Mouse (Mus musculus) thymus, adult 2 months (tissue): Measurements from ENCODE around the gene Smoc2. TPM values are rescaled to one million over a fixed set of nuclear protein-coding genes. Genes with fewer than 3 reads are reported as not detected.

Experiments used
- DNase-seq: peaks from one replicate; pipeline ENCODE4 v3.0.0; 2021
- H3K27ac ChIP-seq: fragments of 200-500 bp; 2 replicates; pipeline ENCODE4 v1.5.1; 2012; ENCODE audit warnings: low read length, control low read depth; ENCODE audit not compliant: control insufficient read depth, insufficient read depth
- H3K27me3 ChIP-seq: fragments of 200-500 bp; 2 replicates; pipeline ENCODE4 v1.6.1; 2012; ENCODE audit warnings: mild to moderate bottlenecking, low read length, moderate library complexity, mixed read lengths; ENCODE audit not compliant: control insufficient read depth, insufficient read depth
- H3K36me3 ChIP-seq: fragments of 200-500 bp; 2 replicates; pipeline ENCODE4 v1.6.1; 2012; ENCODE audit warnings: mild to moderate bottlenecking, low read length, moderate library complexity; ENCODE audit not compliant: control insufficient read depth, insufficient read depth
- H3K4me1 ChIP-seq: fragments of 200-500 bp; replicated peaks from 2 replicates; pipeline ENCODE4 v1.6.1; 2012; ENCODE audit warnings: low read length; ENCODE audit not compliant: control insufficient read depth, insufficient read depth
- H3K4me3 ChIP-seq: fragments of 200-500 bp; 2 replicates; pipeline ENCODE4 v1.5.1; 2012; ENCODE audit warnings: mild to moderate bottlenecking, low read length, control low read depth, moderate library complexity; ENCODE audit not compliant: control insufficient read depth, insufficient read depth
- CTCF ChIP-seq: fragments of 200-500 bp; IDR thresholded peaks from 2 replicates; pipeline ENCODE4 v1.5.1; 2012; ENCODE audit warnings: mild to moderate bottlenecking, control low read depth, low read length, moderate library complexity, borderline replicate concordance; ENCODE audit not compliant: control insufficient read depth, poor library complexity, insufficient read depth; ENCODE audit errors: extremely low read depth
- POLR2A ChIP-seq: fragments of 200-500 bp; IDR thresholded peaks from 2 replicates; pipeline ENCODE4 v1.6.1; 2012; ENCODE audit warnings: mild to moderate bottlenecking, low read length, control low read depth, moderate library complexity; ENCODE audit not compliant: control insufficient read depth, poor library complexity, insufficient read depth; ENCODE audit errors: extremely low read depth
- WGBS: fragments of 180-500 bp; shearing (Covaris S2); methylation state at CpG from one replicate; pipeline ENCODE4 v1.1.7; 2018; 5-methylcytosine and 5-hydroxymethylcytosine counted together
- polyA plus RNA-seq: library from polyadenylated mRNA; depleted of rRNA; stranded (reverse); fragments of >200 nt; gene quantifications from 2 replicates; pipeline ENCODE4 v1.2.3, GENCODE M21; 2012

Smoc2 gene
- polyA plus RNA-seq, 1 experiment, result 17.8 TPM

DNA sequence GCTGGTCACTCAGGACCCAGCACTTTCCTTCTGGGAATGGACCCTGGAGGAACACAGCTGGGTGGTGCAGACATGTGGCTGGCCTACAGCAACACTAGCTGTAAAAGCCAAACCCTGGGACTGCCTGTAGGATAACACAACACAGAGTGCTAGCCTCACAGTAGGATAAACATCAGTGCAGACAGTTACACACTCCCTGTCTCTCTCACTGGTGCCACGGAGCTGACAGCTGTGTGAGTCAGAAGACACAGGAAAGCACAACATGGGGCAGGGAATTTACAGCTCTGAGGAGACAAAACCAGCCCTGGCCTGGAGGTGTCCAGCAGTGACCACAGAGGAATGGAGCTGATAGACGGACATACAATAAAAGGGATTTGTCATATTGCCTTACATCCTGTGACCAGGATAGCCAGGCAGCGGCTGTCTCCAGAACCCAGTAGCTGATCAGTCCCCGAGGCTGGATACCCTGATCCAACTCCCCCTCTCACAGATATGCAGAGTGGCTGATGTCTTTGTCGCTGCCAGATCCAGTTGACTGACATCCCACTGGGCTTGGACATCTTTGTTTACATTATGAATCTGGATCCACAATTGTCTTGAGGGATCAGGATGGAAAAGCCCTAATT, 60.7 kb downstream of the Smoc2 start:
- no peaks in the 10 kb centered on the region for H3K4me1 ChIP-seq
- no peaks in the 10 kb centered on the region for H3K36me3 ChIP-seq
- no peak overlapping the region for H3K27ac ChIP-seq
- WGBS, result 68% methylated on average over 5 of the region's 5 CpGs
- DNase-seq, result no peak
- H3K4me3 ChIP-seq, result no peak overlapping the region
- no peaks in the 10 kb centered on the region for H3K27me3 ChIP-seq
- TF ChIP-seq POLR2A (no peak), CTCF (no peak)

DNA sequence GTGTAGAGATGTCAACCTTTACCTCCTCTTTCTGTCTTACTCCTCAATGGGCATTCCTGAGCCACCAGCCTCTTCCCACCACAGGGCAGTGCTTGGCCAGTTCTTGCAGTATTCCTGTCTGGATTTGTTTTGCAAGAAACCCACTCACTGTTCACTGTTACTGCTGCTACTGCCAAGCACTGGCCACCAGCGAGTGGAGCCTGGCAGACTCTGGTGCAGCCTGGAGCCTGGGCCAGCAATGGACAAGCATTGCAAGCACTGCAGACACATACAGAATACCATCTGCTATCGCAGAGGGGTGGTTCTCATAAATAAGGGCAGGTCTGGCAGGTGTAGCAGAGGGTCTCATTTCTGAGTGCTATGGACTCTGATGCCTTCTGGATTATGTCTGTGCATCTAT, 61.4 kb downstream of the Smoc2 start:
- Histone ChIP-seq H3K27ac (no peak overlapping the region), H3K27me3 (no peaks in the 10 kb centered on the region), H3K36me3 (no peaks in the 10 kb centered on the region), H3K4me1 (no peaks in the 10 kb centered on the region), H3K4me3 (no peak overlapping the region)
- TF ChIP-seq POLR2A (no peak), CTCF (no peak)
- 79% methylated on average over 2 of the region's 2 CpGs for WGBS
- DNase-seq, result no peak

DNA sequence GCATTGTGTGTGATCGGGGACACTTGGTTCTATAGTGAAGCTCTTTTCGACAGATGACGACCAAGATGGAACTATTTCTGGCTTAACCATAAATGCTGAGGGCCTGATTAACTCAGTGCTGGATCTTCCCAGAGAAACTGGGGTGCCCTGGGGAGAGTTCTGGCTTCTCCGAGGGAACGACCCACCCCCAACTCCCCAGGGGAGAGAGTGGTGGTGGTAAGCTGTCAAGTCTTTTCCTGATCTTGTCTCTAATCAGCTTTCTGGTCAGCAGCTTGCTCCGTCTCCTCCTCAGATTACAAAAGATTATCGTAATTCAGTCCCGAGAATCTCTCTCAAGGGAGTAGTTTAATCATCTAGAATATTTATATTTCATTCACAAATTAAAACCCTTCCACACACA, 63.2 kb downstream of the Smoc2 start:
- Histone ChIP-seq H3K4me3 (no peak overlapping the region), H3K27ac (no peak overlapping the region), H3K36me3 (no peaks in the 10 kb centered on the region), H3K27me3 (no peaks in the 10 kb centered on the region), H3K4me1 (no peaks in the 10 kb centered on the region)
- DNase-seq, result no peak
- TF ChIP-seq CTCF (no peak), POLR2A (no peak)
- WGBS, result 73% methylated on average over 8 of the region's 8 CpGs

DNA sequence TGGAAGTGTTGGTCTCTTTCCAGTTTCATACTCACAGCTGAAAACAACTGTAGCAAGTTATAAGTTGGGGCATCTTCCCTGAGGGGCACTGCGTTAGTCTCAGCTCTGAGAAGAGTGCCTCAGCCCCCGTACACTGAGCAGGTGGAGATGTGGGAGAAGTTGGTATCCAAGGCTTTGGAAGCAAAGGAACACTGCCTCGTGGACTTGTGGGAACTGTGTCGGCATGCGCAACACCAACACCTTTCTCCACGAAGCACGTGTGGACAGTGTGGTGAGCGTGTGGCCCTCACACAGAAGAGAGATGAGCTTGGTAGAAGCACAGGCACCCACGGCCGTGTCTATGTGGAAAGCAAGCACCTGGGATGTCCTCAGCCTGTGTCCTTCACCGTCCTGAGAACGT, 64.1 kb downstream of the Smoc2 start:
- Histone ChIP-seq H3K4me3 (no peak overlapping the region), H3K36me3 (no peaks in the 10 kb centered on the region), H3K4me1 (no peaks in the 10 kb centered on the region), H3K27me3 (no peaks in the 10 kb centered on the region), H3K27ac (no peak overlapping the region)
- no peak for DNase-seq
- WGBS, result 93% methylated on average over 12 of the region's 12 CpGs
- TF ChIP-seq CTCF, result no peak

DNA sequence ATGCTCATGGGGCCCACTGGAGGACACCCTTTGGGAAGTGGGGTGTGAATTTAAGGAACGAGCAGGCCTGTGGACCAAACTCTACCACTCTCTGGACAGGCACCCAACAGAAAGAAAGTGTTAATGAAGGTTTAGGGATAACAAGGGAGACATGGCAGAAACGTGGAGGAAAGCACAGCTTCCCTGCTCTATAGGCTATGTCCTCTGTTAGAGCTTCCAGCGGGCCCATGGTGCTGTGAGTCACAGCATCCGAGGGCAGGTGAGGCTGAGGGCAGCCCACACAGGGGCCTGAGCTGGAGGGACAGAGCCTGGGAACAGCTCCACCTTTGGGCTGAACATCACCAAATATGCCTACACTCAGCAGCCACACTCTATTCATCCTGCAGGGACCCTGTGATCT, 66.2 kb downstream of the Smoc2 start:
- Histone ChIP-seq H3K4me1 (no peaks in the 10 kb centered on the region), H3K36me3 (no peaks in the 10 kb centered on the region), H3K27ac (no peak overlapping the region), H3K27me3 (no peaks in the 10 kb centered on the region), H3K4me3 (no peak overlapping the region)
- DNase-seq, result no peak
- TF ChIP-seq CTCF, result no peak
- WGBS, result 72% methylated on average over 4 of the region's 4 CpGs

DNA sequence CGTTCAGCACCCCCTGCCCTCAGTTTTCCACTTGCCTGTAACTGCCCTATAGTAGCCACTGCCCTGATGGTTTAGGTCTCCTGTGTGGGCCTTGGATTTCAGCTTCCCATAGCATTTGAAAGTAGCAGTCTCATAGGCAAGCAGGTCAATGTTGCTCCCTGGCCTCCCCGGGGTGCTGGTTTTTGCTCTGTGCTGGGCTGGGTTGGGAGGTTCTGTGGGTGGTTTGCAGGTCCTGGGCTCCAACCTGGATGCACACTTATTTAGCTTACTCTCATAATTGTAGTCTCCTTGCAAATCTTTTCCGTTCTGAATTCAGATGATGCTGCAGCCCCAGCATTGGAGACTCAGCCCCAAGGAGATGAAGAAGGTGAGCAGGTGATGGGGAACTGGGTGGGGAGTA, 67.6 kb downstream of the Smoc2 start:
- no peak overlapping the region for H3K4me3 ChIP-seq
- H3K4me1 ChIP-seq, result no peaks in the 10 kb centered on the region
- WGBS, result 90% methylated on average over 3 of the region's 3 CpGs
- no peaks in the 10 kb centered on the region for H3K27me3 ChIP-seq
- TF ChIP-seq POLR2A (no peak), CTCF (no peak)
- H3K36me3 ChIP-seq, result no peaks in the 10 kb centered on the region
- no peak for DNase-seq
- H3K27ac ChIP-seq, result no peak overlapping the region

DNA sequence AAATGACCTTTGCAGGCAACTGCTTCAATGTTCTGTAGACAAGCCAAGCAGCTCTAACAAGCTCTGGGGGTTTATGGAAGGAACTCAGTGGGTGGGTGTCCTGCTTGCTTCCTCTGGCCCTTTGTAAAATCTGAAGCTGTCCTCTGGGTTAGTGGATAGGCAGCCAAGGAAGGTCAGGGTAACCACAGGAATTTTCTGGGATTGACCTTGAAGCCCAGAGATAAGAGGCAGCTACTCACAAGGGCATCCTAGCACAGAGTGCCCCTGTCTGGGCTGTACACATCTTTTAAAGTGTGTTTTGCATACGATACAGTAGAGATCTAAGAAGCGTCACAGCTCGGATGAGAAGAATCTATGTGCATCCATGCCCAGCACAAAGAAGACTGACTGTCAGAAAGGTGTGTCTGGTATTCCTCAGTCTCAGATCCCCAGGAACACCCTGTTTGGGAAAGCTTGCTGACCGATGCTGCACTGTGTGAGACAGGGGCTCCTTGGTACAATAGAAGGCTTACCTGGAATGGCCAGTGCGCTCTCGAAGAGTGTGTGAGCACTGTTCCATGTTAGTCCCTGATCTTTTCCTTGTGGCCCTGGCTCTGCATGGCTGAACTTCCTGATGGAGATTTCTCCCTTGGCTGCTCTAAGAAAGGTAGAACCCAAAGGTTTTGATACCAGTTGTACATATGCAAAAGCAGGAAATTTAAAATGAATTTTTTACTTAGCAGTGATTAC, 69.9 kb downstream of the Smoc2 start:
- Histone ChIP-seq H3K27ac (no peak overlapping the region), H3K4me3 (no peak overlapping the region), H3K4me1 (no peaks in the 10 kb centered on the region), H3K27me3 (no peaks in the 10 kb centered on the region), H3K36me3 (no peaks in the 10 kb centered on the region)
- 94% methylated on average over 6 of the region's 6 CpGs for whole genome bisulfite sequencing
- TF ChIP-seq CTCF (no peak), POLR2A (no peak)
- no peak for DNase-seq
